8 mouse cellular contexts compared by ENCODE assay signal in the genomic region with DNA sequence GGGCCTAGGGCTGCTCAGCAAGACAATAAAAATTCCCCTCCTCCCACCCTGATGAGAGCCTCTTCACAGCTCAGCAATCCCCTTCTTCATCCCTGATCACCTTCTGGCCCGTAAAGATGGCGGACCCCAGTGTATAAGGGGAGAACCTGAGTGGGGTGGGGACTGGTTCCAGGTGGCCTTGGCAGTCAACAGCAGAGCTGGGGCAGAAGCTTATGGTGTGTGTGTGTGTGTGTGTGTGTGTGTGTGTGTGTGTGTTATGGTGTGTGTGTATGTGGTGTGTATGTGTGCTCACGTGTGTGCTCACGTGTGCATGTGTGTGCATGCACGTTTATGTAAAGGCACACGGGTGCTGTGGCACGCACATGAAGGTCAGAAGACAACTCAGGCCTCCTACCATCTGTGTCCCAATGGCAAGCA. TPM values are rescaled to one million over a fixed set of nuclear protein-coding genes. Genes with fewer than 3 reads are reported as not detected.
DNase-seq lines count a peak whose midpoint lies in the region; ATAC-seq lines count a peak whose summit lies in the region.

No protein-coding gene starts in this region.

- peak overlapping the region; percentile 63 for H3K4me3 ChIP-seq in heart, embryonic 13.5 days
- peak overlapping the region; percentile 92 for H3K4me3 ChIP-seq in liver, embryonic 16.5 days (ENCODE audit: low read depth, low read length)

- peaks cover 32% of the 10 kb centered on the region for H3K36me3 ChIP-seq in heart, embryonic 13.5 days
- peaks cover 48% of the 10 kb centered on the region for H3K36me3 ChIP-seq in liver, embryonic 16.5 days (ENCODE audit: control insufficient read depth, insufficient read depth)

- peak; percentile 29 for DNase-seq in spleen, adult 12 weeks (ENCODE audit: low spot score)
- DNase-seq in spleen, postnatal 14 days (ENCODE audit: low spot score in 2 of 2), result no peak
- DNase-seq in thymus, postnatal 0 days (ENCODE audit: low spot score), result peak; percentile 43
- DNase-seq in right cerebral cortex, postnatal 14 days, result no peak
- DNase-seq in kidney, adult 9 months, result no peak

- WGBS in heart, embryonic 13.5 days, result 82% methylated on average over 7 of the region's 7 CpGs
- WGBS in liver, embryonic 16.5 days (ENCODE audit: insufficient replicate concordance), result 61% methylated on average over 7 of the region's 7 CpGs

- H3K9ac ChIP-seq in heart, embryonic 13.5 days, result peak overlapping the region; percentile 82
- H3K9ac ChIP-seq in liver, embryonic 16.5 days (ENCODE audit: low read depth, low read length), result peak overlapping the region; percentile 97

- H3K9me3 ChIP-seq in heart, embryonic 13.5 days, result no peaks in the 10 kb centered on the region
- H3K9me3 ChIP-seq in liver, embryonic 16.5 days (replicated peaks; ENCODE audit: control insufficient read depth, low read length), result no peaks in the 10 kb centered on the region

- peak overlapping the region; percentile 84 for H3K27ac ChIP-seq in heart, embryonic 13.5 days (replicated peaks)
- H3K27ac ChIP-seq in liver, embryonic 16.5 days (ENCODE audit: low read length), result peak overlapping the region; percentile 93

- H3K27me3 ChIP-seq in heart, embryonic 13.5 days (replicated peaks), result no peaks in the 10 kb centered on the region
- H3K27me3 ChIP-seq in liver, embryonic 16.5 days (ENCODE audit: control insufficient read depth, insufficient read depth, low read depth, low read length), result no peaks in the 10 kb centered on the region

- peak overlapping the region; percentile 96 for H3K4me2 ChIP-seq in heart, embryonic 13.5 days
- peak overlapping the region; percentile 77 for H3K4me2 ChIP-seq in liver, embryonic 16.5 days (ENCODE audit: low read depth, low read length)

- peaks cover 52% of the 10 kb centered on the region for H3K4me1 ChIP-seq in heart, embryonic 13.5 days
- peaks cover 41% of the 10 kb centered on the region for H3K4me1 ChIP-seq in liver, embryonic 16.5 days (ENCODE audit: control insufficient read depth, low read depth, low read length)

- no peak for ATAC-seq in heart, embryonic 13.5 days (ENCODE audit: extremely low read depth, insufficient number of reproducible peaks, low FRiP score, low TSS enrichment)
- no peak for ATAC-seq in liver, embryonic 16.5 days (ENCODE audit: low read depth)
- no peak for ATAC-seq in inflammation-experienced regulatory T-cells, adult 6 months

RNA-seq across cellular contexts. Expression of a gene that starts 1.3 kb away (rescaled TPM):
- polyA plus RNA-seq in heart, embryonic 13.5 days (2015; fragmentation: Nextera tagmentation; extraction: Ambion mirVana), result 189 and 197 TPM in 2 replicates
- polyA plus RNA-seq in liver, embryonic 16.5 days (2015; fragmentation: Nextera tagmentation; extraction: Ambion mirVana), result 722 and 766 TPM in 2 replicates
- polyA plus RNA-seq in thymus, postnatal 0 days (2015; fragmentation: Nextera tagmentation; extraction: Ambion mirVana), result 803 and 920 TPM in 2 replicates
- polyA plus RNA-seq in inflammation-experienced regulatory T-cells, adult 6 months (2017; shearing (Covaris generic)), result 1,000 to 10,000 TPM; 1,111 to 1,581 (median 1,117) TPM

RNA-seq across cellular contexts. Expression of a gene that starts 20.3 kb away (rescaled TPM):
- 0.19 and 0.29 TPM in 2 replicates for polyA plus RNA-seq in heart, embryonic 13.5 days (2015; fragmentation: Nextera tagmentation; extraction: Ambion mirVana)
- polyA plus RNA-seq in liver, embryonic 16.5 days (2015; fragmentation: Nextera tagmentation; extraction: Ambion mirVana), result 3.0 and 4.4 TPM in 2 replicates
- 1.7 TPM in 2 replicates for polyA plus RNA-seq in thymus, postnatal 0 days (2015; fragmentation: Nextera tagmentation; extraction: Ambion mirVana)
- 10 to 100 TPM; 15.7 to 23.7 (median 18.8) TPM for polyA plus RNA-seq in inflammation-experienced regulatory T-cells, adult 6 months (2017; shearing (Covaris generic))

RNA-seq across cellular contexts. Expression of a gene that starts 21.6 kb away (rescaled TPM):
- 0.07 and 0.24 TPM in 2 replicates for polyA plus RNA-seq in heart, embryonic 13.5 days (2015; fragmentation: Nextera tagmentation; extraction: Ambion mirVana)
- 0.05 and 0.08 TPM in 2 replicates for polyA plus RNA-seq in liver, embryonic 16.5 days (2015; fragmentation: Nextera tagmentation; extraction: Ambion mirVana)
- polyA plus RNA-seq in thymus, postnatal 0 days (2015; fragmentation: Nextera tagmentation; extraction: Ambion mirVana), result 0.12 and 0.14 TPM in 2 replicates
- under 1 TPM in 1 of 3 experiments, not detected in 2; 0.55 TPM for polyA plus RNA-seq in inflammation-experienced regulatory T-cells, adult 6 months (2017; shearing (Covaris generic))

RNA-seq across cellular contexts. Expression of a gene that starts 42.4 kb away (rescaled TPM):
- 23.0 and 23.1 TPM in 2 replicates for polyA plus RNA-seq in heart, embryonic 13.5 days (2015; fragmentation: Nextera tagmentation; extraction: Ambion mirVana)
- polyA plus RNA-seq in liver, embryonic 16.5 days (2015; fragmentation: Nextera tagmentation; extraction: Ambion mirVana), result 10.7 and 13.1 TPM in 2 replicates
- 18.4 and 18.6 TPM in 2 replicates for polyA plus RNA-seq in thymus, postnatal 0 days (2015; fragmentation: Nextera tagmentation; extraction: Ambion mirVana)
- polyA plus RNA-seq in inflammation-experienced regulatory T-cells, adult 6 months (2017; shearing (Covaris generic)), result 10 to 100 TPM; 20.9 to 26.5 (median 23.5) TPM

Comparison
In these comparisons a context has a peak if more than half of its experiments do, and no peak if none do; other contexts are left out.
1. DNase-seq: peak in spleen, adult 12 weeks (single experiment) and thymus, postnatal 0 days (single experiment); none in spleen, postnatal 14 days (0 of 2), right cerebral cortex, postnatal 14 days (single experiment) and kidney, adult 9 months (single experiment).